Mouse (Mus musculus): ENCODE measurements at regions not wholly inside any gene's neighbourhood (a gene's known extent, or its start where the extent isn't known, plus 50 kb on each side); places are given as distances from the start of the nearest gene placed in this dataset.

GRCm38 (mm10) chr13:80613884-80614247 is 269.3 kb upstream of the Arrdc3 start:
- TF ChIP-seq CTCF (IDR thresholded peaks at IDR 0.05; ENCODE audit: borderline replicate concordance, insufficient read depth, low read depth, low read length) (no peak), POLR2A (IDR thresholded peaks at IDR 0.05; ENCODE audit: borderline replicate concordance, insufficient read depth, low read length) (no peak)

All from cerebellum, adult 2 months (tissue).